Mouse (Mus musculus) ES-Bruce4 (cell line): ENCODE measurements around the gene Htr1d.

Experiments
- EP300 ChIP-seq: IDR thresholded peaks from 2 replicates; pipeline ENCODE4 v1.6.1; 2011; ENCODE audit warnings: low read depth, low read length; ENCODE audit not compliant: insufficient read depth
- POLR2A ChIP-seq: IDR thresholded peaks from one replicate; pipeline ENCODE4 v1.8.1; 2011; ENCODE audit warnings: low read length; ENCODE audit not compliant: insufficient read depth

DNA sequence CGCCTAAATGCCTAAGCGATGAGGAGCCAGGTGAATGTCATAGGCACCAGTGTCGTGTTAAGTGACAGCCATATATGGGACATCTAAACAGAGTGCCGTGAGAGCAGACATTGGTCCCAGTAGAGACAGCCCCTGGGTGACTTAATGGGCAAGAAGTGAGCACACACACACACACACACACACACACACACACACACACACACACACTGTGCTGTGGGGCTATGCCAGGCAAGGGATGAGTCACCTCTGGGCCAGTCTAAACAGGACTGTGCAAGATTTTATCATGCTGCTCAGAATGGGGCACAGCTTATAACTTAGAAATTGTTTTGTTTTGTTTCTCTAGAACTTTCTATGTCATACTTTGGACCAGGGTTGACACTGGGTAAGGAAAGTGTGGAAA lies 10.7 kb downstream of the Htr1d start:
- no peak for TF ChIP-seq EP300
- no peak for TF ChIP-seq POLR2A
